Mouse (Mus musculus) C2C12 (cell line): ENCODE data around the gene Gnb3.

Experiments
- CTCF ChIP-seq: IDR thresholded peaks from one replicate; pipeline ENCODE4 v1.5.1; 2011; ENCODE audit not compliant: control insufficient read depth, insufficient read depth, insufficient read length
- FOSL1 ChIP-seq: IDR thresholded peaks from one replicate; pipeline ENCODE4 v1.8.0; 2011; ENCODE audit warnings: mild to moderate bottlenecking, low read length; ENCODE audit not compliant: poor library complexity, insufficient read depth, severe bottlenecking
- MAX ChIP-seq: IDR thresholded peaks from one replicate; pipeline ENCODE4 v1.6.1; 2011; ENCODE audit warnings: mild to moderate bottlenecking, control low read depth
- MYOD1 ChIP-seq: IDR thresholded peaks from one replicate; pipeline ENCODE4 v1.6.1; 2011; ENCODE audit warnings: low read depth; ENCODE audit not compliant: control insufficient read depth, insufficient read length
- USF1 ChIP-seq: IDR thresholded peaks from one replicate; pipeline ENCODE4 v1.6.1; 2011; ENCODE audit warnings: low read depth, mild to moderate bottlenecking, control low read depth, moderate library complexity

DNA sequence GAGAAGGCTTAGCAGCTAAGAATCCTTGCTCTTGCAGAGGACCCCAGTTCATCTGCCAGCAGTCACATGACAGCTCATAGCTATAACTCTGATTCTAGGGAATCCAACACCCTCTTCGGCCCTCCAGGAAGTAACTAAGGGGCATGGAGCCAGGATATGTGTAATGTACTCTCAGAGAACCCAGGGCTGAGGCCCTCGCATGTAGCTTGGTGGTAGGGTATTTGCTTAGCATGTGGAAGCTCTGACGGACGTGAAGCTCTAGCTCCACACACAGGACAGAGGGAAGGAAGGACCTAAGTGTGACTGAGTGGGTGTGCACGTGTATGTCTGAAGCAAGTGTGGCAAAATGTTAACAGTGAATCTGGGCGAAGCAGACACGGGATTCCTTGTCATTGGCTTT is 3.7 kb downstream of the Gnb3 start:
- no peak for TF ChIP-seq CTCF
- no peak for TF ChIP-seq USF1
- no peak for TF ChIP-seq MAX
- no peak for TF ChIP-seq FOSL1
- no peak for TF ChIP-seq MYOD1
